Mouse (Mus musculus): ENCODE data around the gene Papolb. TPM values are rescaled to one million over a fixed set of nuclear protein-coding genes. Genes with fewer than 3 reads are reported as not detected.
A peak's percentile ranks its signal among the peaks of the same experiment; 100 is the strongest.

Gene Papolb
- polyA plus RNA-seq, 1 experiment, result not detected

GRCm38 (mm10) chr5:142504175-142504574, 25.7 kb downstream of the Papolb start:
- Histone ChIP-seq H3K27ac (ENCODE audit: insufficient read depth, low read depth, low read length) (no peak overlapping the region), H3K4me3 (ENCODE audit: insufficient read depth, low read depth, low read length) (no peak overlapping the region), H3K4me1 (ENCODE audit: control insufficient read depth, insufficient read depth, low read length) (peaks cover 28% of the 10 kb centered on the region)
- TF ChIP-seq POLR2A (IDR thresholded peaks at IDR 0.05; ENCODE audit: insufficient read depth, low read depth, low read length) (no peak), CTCF (IDR thresholded peaks at IDR 0.05; ENCODE audit: insufficient read depth, low read depth, low read length) (no peak)
- 47% methylated on average over 3 of the region's 3 CpGs for WGBS

DNA sequence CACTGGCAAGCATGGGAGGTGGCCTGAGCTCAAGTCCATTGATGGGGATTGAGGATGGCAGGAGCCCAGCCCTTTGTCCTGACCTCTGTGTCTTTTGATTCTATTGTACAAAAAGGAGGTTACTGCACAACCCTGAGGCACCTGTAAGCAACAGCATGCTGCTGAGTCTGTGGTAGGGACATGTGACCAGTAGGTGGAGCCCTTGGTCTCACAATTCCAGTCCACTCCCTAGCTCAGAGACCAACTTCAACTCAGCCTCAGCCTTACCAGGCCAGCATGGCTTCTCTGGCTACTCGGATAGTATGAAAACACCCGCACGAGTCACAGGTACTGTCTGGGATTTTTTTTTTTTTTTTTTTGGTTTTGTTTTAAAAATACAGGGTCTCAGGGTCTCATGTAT, 27.5 kb downstream of the Papolb start:
- TF ChIP-seq POLR2A (IDR thresholded peaks at IDR 0.05; ENCODE audit: insufficient read depth, low read depth, low read length) (no peak), CTCF (IDR thresholded peaks at IDR 0.05; ENCODE audit: insufficient read depth, low read depth, low read length) (no peak)
- Histone ChIP-seq H3K27ac (ENCODE audit: insufficient read depth, low read depth, low read length) (no peak overlapping the region), H3K4me1 (ENCODE audit: control insufficient read depth, insufficient read depth, low read length) (peaks cover 29% of the 10 kb centered on the region), H3K4me3 (ENCODE audit: insufficient read depth, low read depth, low read length) (no peak overlapping the region)
- WGBS, result 7% methylated on average over 3 of the region's 3 CpGs

DNA sequence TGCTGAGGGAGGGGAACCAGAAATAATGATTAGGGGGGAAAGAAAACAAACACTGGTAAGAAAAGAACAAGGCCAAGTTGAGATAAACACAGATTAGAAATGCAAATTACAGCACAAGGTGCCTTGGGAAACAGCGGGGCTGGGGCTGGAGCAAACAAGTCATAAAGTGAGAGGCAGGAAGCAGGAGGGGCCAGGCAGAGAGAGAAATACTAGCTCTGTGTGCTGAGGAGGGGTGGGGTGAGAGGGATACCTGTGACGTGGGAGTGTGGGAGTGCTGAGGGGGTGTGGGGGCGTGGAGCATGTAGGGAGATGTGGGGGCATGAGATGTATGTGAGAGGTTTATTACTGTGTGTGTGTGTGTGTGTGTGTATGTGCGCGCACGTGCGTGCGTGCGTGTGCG, 29.0 kb downstream of the Papolb start:
- H3K4me1 ChIP-seq (ENCODE audit: control insufficient read depth, insufficient read depth, low read length), result peaks cover 29% of the 10 kb centered on the region
- TF ChIP-seq POLR2A (IDR thresholded peaks at IDR 0.05; ENCODE audit: insufficient read depth, low read depth, low read length), result no peak
- no peak for TF ChIP-seq CTCF (IDR thresholded peaks at IDR 0.05; ENCODE audit: insufficient read depth, low read depth, low read length)
- peak overlapping the region; percentile 74; the same call in 1 of the 2 replicates for H3K27ac ChIP-seq (ENCODE audit: insufficient read depth, low read depth, low read length)
- 40% methylated on average over 10 of the region's 10 CpGs for WGBS
- no peak overlapping the region for H3K4me3 ChIP-seq (ENCODE audit: insufficient read depth, low read depth, low read length)

DNA sequence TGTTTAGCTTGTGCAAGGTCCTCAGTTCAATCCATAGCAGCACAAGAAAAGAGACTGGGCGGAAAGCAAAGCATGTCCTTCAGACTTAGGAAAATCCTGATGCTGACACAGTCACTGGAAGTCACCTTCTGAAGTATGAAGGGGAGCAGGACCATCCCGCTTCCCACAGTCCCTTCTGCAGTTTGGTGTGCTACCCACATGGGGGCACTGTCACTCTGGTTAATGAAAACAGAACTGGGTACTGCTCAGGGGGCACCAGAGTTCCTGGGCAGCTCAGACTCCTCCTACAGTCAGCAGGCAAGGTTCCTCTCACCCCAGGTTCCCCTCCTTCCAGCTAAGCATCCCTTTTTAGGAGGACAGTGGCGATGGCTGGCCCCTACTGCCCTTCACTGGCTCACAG, 30.9 kb downstream of the Papolb start:
- WGBS, result 40% methylated on average over 3 of the region's 3 CpGs
- Histone ChIP-seq H3K4me3 (ENCODE audit: insufficient read depth, low read depth, low read length) (no peak overlapping the region), H3K27ac (ENCODE audit: insufficient read depth, low read depth, low read length) (no peak overlapping the region), H3K4me1 (ENCODE audit: control insufficient read depth, insufficient read depth, low read length) (peaks cover 28% of the 10 kb centered on the region)
- TF ChIP-seq CTCF (IDR thresholded peaks at IDR 0.05; ENCODE audit: insufficient read depth, low read depth, low read length) (peak; percentile 49), POLR2A (IDR thresholded peaks at IDR 0.05; ENCODE audit: insufficient read depth, low read depth, low read length) (no peak)

DNA sequence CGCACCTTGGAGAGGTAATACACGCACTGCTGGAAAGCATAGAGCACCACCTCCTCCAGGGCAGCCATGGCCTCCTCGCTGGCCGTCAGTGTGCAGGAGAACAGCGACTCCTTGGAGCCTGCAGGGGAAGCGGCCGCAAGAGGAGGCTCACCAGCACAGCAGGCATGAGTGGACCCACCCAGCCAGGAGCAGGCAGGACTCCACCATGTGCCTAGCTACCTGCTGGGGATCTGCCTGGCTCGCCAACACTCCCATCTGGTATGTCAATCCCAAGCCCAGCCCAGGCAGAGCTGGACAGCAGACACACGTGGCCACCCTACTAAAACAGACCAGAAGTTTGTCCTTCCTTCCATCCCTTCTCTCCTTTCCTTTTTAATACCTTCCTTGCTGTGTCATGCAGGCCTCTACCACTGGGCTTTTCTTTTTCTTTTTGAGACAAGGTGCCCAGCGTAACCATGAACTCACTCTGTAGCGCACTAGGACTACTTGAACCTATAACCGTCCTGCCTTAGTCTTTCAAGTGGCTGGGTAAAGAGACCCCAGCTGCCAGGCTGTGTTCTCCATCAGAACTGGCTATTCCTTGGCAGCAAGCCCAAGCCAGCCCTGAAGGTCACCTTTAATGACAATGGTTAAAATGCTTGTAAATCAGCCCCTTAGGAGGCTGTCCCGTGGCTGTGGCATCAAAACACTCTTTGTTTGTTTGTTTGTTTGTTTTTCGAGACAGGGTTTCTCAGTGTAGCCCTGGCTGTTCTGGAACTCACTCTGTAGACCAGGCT, 34.4 kb downstream of the Papolb start:
- no peak for TF ChIP-seq POLR2A (IDR thresholded peaks at IDR 0.05; ENCODE audit: insufficient read depth, low read depth, low read length)
- no peak for TF ChIP-seq CTCF (IDR thresholded peaks at IDR 0.05; ENCODE audit: insufficient read depth, low read depth, low read length)
- H3K27ac ChIP-seq (ENCODE audit: insufficient read depth, low read depth, low read length), result no peak overlapping the region
- no peak overlapping the region for H3K4me3 ChIP-seq (ENCODE audit: insufficient read depth, low read depth, low read length)
- peaks cover 17% of the 10 kb centered on the region for H3K4me1 ChIP-seq (ENCODE audit: control insufficient read depth, insufficient read depth, low read length)
- WGBS, result 70% methylated on average over 14 of the region's 14 CpGs

- Histone ChIP-seq H3K4me3 (ENCODE audit: insufficient read depth, low read depth, low read length) (no peak overlapping the region), H3K27ac (ENCODE audit: insufficient read depth, low read depth, low read length) (no peak overlapping the region), H3K4me1 (ENCODE audit: control insufficient read depth, insufficient read depth, low read length) (peaks cover 5% of the 10 kb centered on the region; the same call in 1 of the 2 replicates)
- TF ChIP-seq POLR2A (IDR thresholded peaks at IDR 0.05; ENCODE audit: insufficient read depth, low read depth, low read length), result no peak
- TF ChIP-seq CTCF (IDR thresholded peaks at IDR 0.05; ENCODE audit: insufficient read depth, low read depth, low read length), result no peak
- WGBS, result 85% methylated on average over 3 of the region's 3 CpGs
Observed at GRCm38 (mm10) chr5:142493307-142493706, 36.6 kb downstream of the Papolb start.

DNA sequence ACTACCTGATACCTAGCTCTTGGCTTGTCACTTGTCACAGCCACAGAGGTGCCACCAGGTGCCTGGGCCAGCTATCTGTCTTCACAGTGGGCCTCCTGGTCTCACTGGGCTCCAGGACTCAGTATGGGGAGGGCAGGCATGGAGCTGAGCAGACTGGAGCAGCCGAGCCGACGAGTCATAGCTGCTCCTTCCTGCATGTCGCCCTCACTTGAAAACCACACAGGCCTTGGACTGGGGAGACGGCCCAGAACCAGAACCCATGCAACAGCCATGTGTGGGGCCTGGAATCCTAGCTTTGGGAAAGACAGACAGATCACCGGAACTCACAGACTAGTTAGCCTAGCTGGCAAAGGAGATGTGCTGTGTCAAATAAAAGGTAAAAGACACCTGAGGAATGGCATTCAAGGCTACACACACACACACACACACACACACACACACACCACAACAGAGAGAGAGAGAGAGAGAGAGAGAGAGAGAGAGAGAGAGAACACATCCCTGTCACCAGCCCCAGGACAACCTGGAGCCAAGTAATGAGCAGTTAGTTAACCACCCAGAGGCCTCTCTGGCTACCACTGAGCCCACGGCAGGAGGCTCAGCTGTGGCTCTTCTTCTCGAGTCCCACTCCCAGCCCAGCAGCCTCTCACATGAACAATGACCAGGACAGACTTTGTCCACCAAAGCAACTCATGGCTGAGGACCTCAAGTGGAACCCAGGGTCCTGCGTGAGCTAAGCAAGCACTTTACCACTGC, 39.7 kb downstream of the Papolb start:
- no peak for TF ChIP-seq POLR2A (IDR thresholded peaks at IDR 0.05; ENCODE audit: insufficient read depth, low read depth, low read length)
- WGBS, result 71% methylated on average over 9 of the region's 9 CpGs
- Histone ChIP-seq H3K4me3 (ENCODE audit: insufficient read depth, low read depth, low read length) (no peak overlapping the region), H3K4me1 (ENCODE audit: control insufficient read depth, insufficient read depth, low read length) (peaks cover 5% of the 10 kb centered on the region; the same call in 1 of the 2 replicates), H3K27ac (ENCODE audit: insufficient read depth, low read depth, low read length) (no peak overlapping the region)

GRCm38 (mm10) chr5:142486654-142487053, 43.2 kb downstream of the Papolb start:
- WGBS, result 63% methylated on average over 9 of the region's 9 CpGs
- Histone ChIP-seq H3K27ac (ENCODE audit: insufficient read depth, low read depth, low read length) (no peak overlapping the region), H3K4me3 (ENCODE audit: insufficient read depth, low read depth, low read length) (no peak overlapping the region), H3K4me1 (ENCODE audit: control insufficient read depth, insufficient read depth, low read length) (0 out of 2 replicates have a peak, but pooled peaks cover 3% of the 10 kb centered on the region)
- TF ChIP-seq POLR2A (IDR thresholded peaks at IDR 0.05; ENCODE audit: insufficient read depth, low read depth, low read length) (no peak), CTCF (IDR thresholded peaks at IDR 0.05; ENCODE audit: insufficient read depth, low read depth, low read length) (no peak)

DNA sequence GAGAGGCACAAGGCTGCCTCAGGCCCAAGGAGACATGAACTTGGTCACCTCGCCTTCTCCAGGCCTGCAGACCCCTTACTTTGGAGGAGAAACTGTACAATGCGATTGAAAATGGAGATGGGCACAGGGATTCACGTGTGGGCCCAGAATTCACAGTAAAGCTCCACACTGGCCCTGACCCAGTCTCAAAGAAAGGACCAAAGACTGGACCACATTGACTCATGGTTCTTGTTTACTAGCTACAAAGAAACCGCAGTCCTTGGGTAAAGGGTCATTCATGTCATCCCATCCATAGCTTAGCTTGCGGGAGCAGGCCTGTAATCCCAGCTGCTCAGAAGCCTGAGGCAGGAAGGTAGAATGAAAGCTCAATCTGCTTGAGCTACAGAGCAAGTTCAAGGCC, 46.3 kb downstream of the Papolb start:
- peaks cover 7% of the 10 kb centered on the region; the same call in 1 of the 2 replicates for H3K4me1 ChIP-seq (ENCODE audit: control insufficient read depth, insufficient read depth, low read length)
- TF ChIP-seq CTCF (IDR thresholded peaks at IDR 0.05; ENCODE audit: insufficient read depth, low read depth, low read length) (no peak), POLR2A (IDR thresholded peaks at IDR 0.05; ENCODE audit: insufficient read depth, low read depth, low read length) (no peak)
- no peak overlapping the region for H3K4me3 ChIP-seq (ENCODE audit: insufficient read depth, low read depth, low read length)
- no peak overlapping the region for H3K27ac ChIP-seq (ENCODE audit: insufficient read depth, low read depth, low read length)
- WGBS, result 91% methylated on average over 5 of the region's 5 CpGs

Measured in olfactory bulb, adult 2 months (tissue).